Mouse (Mus musculus) lung, adult 10 weeks (tissue): ENCODE results near the gene Olfr433. TPM values are rescaled to one million over a fixed set of nuclear protein-coding genes. Genes with fewer than 3 reads are reported as not detected.

Experiments used
- polyA plus RNA-seq: library from polyadenylated mRNA; stranded (reverse); fragments of 350-450 nt; fragmentation: Illumina TruSeq; extraction: RNeasy Lipid Tissue Mini Kit (QIAGEN cat#74804); gene quantifications from one replicate; pipeline ENCODE4 v1.2.3, GENCODE M21; 2014; ENCODE audit warnings: low read depth, low replicate concordance; ENCODE audit not compliant: insufficient read depth

Gene Olfr433
- not detected for polyA plus RNA-seq

GRCm38 (mm10) chr1:174040523-174041177 is at the start of gene Olfr433:
TSS of gene Olfr433 (plus strand) at chr1:174040705.

GRCm38 (mm10) chr1:174031698-174032097 is 8.8 kb upstream of the Olfr433 start, which contains the start of gene Ifi205:
TSS of gene Ifi205 (minus strand) at chr1:174031810.

GRCm38 (mm10) chr1:174048893-174049292 is 8.4 kb downstream of the Olfr433 start, which contains the start of gene Olfr432:
TSS of gene Olfr432 (plus strand) at chr1:174049205.

GRCm38 (mm10) chr1:174066305-174066704 is 25.8 kb downstream of the Olfr433 start, which contains the start of gene Olfr430:
TSS of gene Olfr430 (plus strand) at chr1:174066605.

GRCm38 (mm10) chr1:174084031-174084430 is 43.5 kb downstream of the Olfr433 start, which contains the start of gene Olfr429:
TSS of gene Olfr429 (plus strand) at chr1:174084331.

Other genes with a start within 250 kb of the Olfr433 start
- gene Ifi211, start 127.7 kb upstream of the Olfr433 start, polyA plus RNA-seq = 5.9 TPM
- 28.8 TPM for gene Mndal, start 98.2 kb upstream of the Olfr433 start, polyA plus RNA-seq
- 13.6 TPM for gene Ifi203, start 98.0 kb upstream of the Olfr433 start, polyA plus RNA-seq
- not detected for gene Ifi202b, start 58.0 kb upstream of the Olfr433 start, polyA plus RNA-seq
- gene Ifi205, start 8.9 kb upstream of the Olfr433 start, polyA plus RNA-seq = 6.5 TPM
- gene Olfr432, start 8.5 kb downstream of the Olfr433 start, polyA plus RNA-seq = not detected
- not detected for gene Olfr430, start 25.9 kb downstream of the Olfr433 start, polyA plus RNA-seq
- gene Olfr429, start 43.6 kb downstream of the Olfr433 start, polyA plus RNA-seq = not detected
- not detected for gene Olfr427, start 56.2 kb downstream of the Olfr433 start, polyA plus RNA-seq
- gene Olfr231, start 80.5 kb downstream of the Olfr433 start, polyA plus RNA-seq = not detected
- not detected for gene Olfr424, start 90.8 kb downstream of the Olfr433 start, polyA plus RNA-seq
- gene Olfr420, start 114.9 kb downstream of the Olfr433 start, polyA plus RNA-seq = not detected
- 0.08 TPM for gene Spta1, start 132.1 kb downstream of the Olfr433 start, polyA plus RNA-seq
- gene Olfr419, start 211.4 kb downstream of the Olfr433 start, polyA plus RNA-seq = not detected